Comparison of ENCODE assay signal across 11 mouse cellular contexts in the genomic region with DNA sequence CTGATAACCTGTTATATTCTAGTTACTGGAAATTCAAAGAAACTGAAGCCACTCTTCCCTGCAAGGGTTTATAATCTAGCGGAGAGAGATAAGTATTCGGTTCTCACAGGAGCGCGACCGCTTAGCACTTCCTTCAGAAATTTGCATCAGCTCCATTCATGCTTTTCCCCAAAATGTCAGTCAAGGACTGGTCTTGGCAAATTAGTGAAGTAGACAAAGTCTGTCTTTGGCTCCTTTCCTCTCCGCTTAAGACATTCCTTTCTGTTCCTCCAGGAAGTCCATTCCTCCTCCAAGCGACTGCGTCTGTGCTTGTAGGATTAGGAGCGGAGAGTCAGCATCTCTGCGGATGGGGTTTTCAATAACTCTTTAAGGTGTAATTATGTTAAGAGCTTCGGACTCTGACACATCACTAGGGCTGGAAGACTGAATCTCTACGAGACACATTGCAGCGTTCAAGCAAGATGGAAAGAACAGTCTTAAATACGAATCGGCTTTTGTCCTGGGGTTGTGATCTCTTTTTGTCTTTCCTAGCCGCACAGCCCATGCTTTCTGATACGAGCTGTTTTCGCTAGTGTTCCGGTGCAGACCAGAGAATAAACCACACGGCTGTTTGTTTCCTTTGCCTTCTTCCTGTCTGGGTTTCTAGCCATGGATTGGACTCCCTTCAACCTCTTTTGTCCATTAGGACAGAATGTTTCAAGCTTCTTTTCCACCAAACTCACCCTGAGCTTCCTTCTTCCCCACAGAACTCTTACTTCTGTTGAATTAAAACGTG.
A peak's percentile ranks its signal among the peaks of the same experiment; 100 is the strongest.
DNase-seq lines count a peak whose midpoint lies in the region; ATAC-seq and TF ChIP-seq lines count a peak whose summit lies in the region.
"Had no signal": no experiment of that assay in that cellular context is flagged by ENCODE, and none has a peak within 500 bp of the region (broad histone marks: within the 10 kb centered on the region; RNA-seq: fewer than 3 reads in every experiment).

No protein-coding gene starts in this region.

- peak; percentile 14 for DNase-seq in kidney, adult 2 months
- DNase-seq in kidney, postnatal 14 days = no peak
- DNase-seq in induced T-regulatory cell, adult 2 months (ENCODE audit: low read depth) = peak; percentile 20
- DNase-seq in midbrain, embryonic 14.5 days = peak; percentile 50
- no peak for DNase-seq in adrenal gland, postnatal 10 days
- DNase-seq in cerebellum, postnatal 14 days = no peak
- DNase-seq: thymus, adult 18-20 months had no signal

- H3K36me3 ChIP-seq in kidney, adult 2 months (ENCODE audit: control insufficient read depth, insufficient read depth, low read length) = no peaks in the 10 kb centered on the region
- H3K36me3 ChIP-seq in midbrain, embryonic 14.5 days (ENCODE audit: control insufficient read depth, insufficient read depth, low read length) = no peaks in the 10 kb centered on the region
- H3K36me3 ChIP-seq: limb, embryonic 12.5 days had no signal

- H3K9ac ChIP-seq in midbrain, embryonic 14.5 days (replicated peaks; ENCODE audit: low read length) = no peak overlapping the region; the same call in 1 of the 2 replicates
- H3K9ac ChIP-seq: limb, embryonic 12.5 days had no signal

- no peak for TF ChIP-seq CTCF in kidney, adult 2 months (conservative IDR thresholded peaks at IDR 0.05; ENCODE audit: insufficient read depth, insufficient read length, low read depth, low read length)

- peaks cover 5% of the 10 kb centered on the region; the same call in 1 of the 2 replicates for H3K4me1 ChIP-seq in kidney, adult 2 months (ENCODE audit: control insufficient read depth, insufficient read depth, low read length)
- H3K4me1 ChIP-seq in midbrain, embryonic 14.5 days (ENCODE audit: control insufficient read depth, insufficient read depth, low read length) = peaks cover 8% of the 10 kb centered on the region
- H3K4me1 ChIP-seq: limb, embryonic 12.5 days had no signal

- TF ChIP-seq POLR2A in kidney, adult 2 months (IDR thresholded peaks at IDR 0.05; ENCODE audit: low read depth, low read length) = no peak

- no peak overlapping the region for H3K4me3 ChIP-seq in kidney, adult 2 months (ENCODE audit: insufficient read depth, low read depth, low read length)
- peak overlapping the region; percentile 12; the same call in 1 of the 2 replicates for H3K4me3 ChIP-seq in midbrain, embryonic 14.5 days (replicated peaks; ENCODE audit: low read depth, low read length)
- H3K4me3 ChIP-seq: limb, embryonic 12.5 days had no signal

- peak overlapping the region; percentile 23; the same call in 1 of the 2 replicates for H3K27ac ChIP-seq in kidney, adult 2 months (ENCODE audit: insufficient read depth, low read depth, low read length)
- no peak overlapping the region for H3K27ac ChIP-seq in midbrain, embryonic 14.5 days (replicated peaks; ENCODE audit: low read depth, low read length)
- H3K27ac ChIP-seq: kidney, postnatal 0 days; limb, embryonic 12.5 days had no signal

- 70% methylated on average over 21 of the region's 21 CpGs for WGBS in kidney, adult 2 months
- 39% methylated on average over 21 of the region's 21 CpGs for WGBS in midbrain, embryonic 14.5 days

- H3K27me3 ChIP-seq in kidney, adult 2 months (replicated peaks; ENCODE audit: control insufficient read depth, insufficient read depth, low read length) = no peaks in the 10 kb centered on the region
- no peaks in the 10 kb centered on the region for H3K27me3 ChIP-seq in midbrain, embryonic 14.5 days (ENCODE audit: control insufficient read depth, insufficient read depth, low read length)
- H3K27me3 ChIP-seq: limb, embryonic 12.5 days had no signal

- H3K4me2 ChIP-seq in midbrain, embryonic 14.5 days (ENCODE audit: low read length) = peak overlapping the region; percentile 49
- H3K4me2 ChIP-seq: limb, embryonic 12.5 days had no signal

- 0 out of 2 replicates have a peak, but pooled peaks have one; percentile 62 for ATAC-seq in erythroid progenitor cell, adult 5-6 weeks (replicated peaks; ENCODE audit: low FRiP score, poor library complexity, severe bottlenecking)
- no peak for ATAC-seq in midbrain, embryonic 14.5 days (ENCODE audit: low FRiP score, low TSS enrichment)
- ATAC-seq in inflammation-experienced regulatory T-cells, adult 6 months = no peak

- no peaks in the 10 kb centered on the region for H3K9me3 ChIP-seq in midbrain, embryonic 14.5 days (ENCODE audit: control insufficient read depth, low read length)
- H3K9me3 ChIP-seq: limb, embryonic 12.5 days had no signal

Comparison
In these comparisons a context has a peak if more than half of its experiments do, and no peak if none do; other contexts are left out.
1. DNase-seq: peak in kidney, adult 2 months (single experiment), induced T-regulatory cell, adult 2 months (single experiment) and midbrain, embryonic 14.5 days (single experiment); none in kidney, postnatal 14 days (single experiment), adrenal gland, postnatal 10 days (single experiment) and cerebellum, postnatal 14 days (0 of 2).